Mouse (Mus musculus) brain, embryonic 14.5 days (tissue): ENCODE measurements around the gene Nln.

Experiments used
- CTCF ChIP-seq: fragments of 200-500 bp; IDR thresholded peaks from 2 replicates; pipeline ENCODE4 v1.5.1; 2012; ENCODE audit warnings: inconsistent platforms, mild to moderate bottlenecking, moderate library complexity, borderline replicate concordance; ENCODE audit not compliant: insufficient read depth, insufficient read length; ENCODE audit errors: extremely low read depth
- POLR2A ChIP-seq: fragments of 200-500 bp; IDR thresholded peaks from 2 replicates; pipeline ENCODE4 v1.6.1; 2012; ENCODE audit warnings: mild to moderate bottlenecking, inconsistent platforms, borderline replicate concordance; ENCODE audit not compliant: poor library complexity, insufficient read depth, insufficient read length, severe bottlenecking; ENCODE audit errors: extremely low read depth

DNA sequence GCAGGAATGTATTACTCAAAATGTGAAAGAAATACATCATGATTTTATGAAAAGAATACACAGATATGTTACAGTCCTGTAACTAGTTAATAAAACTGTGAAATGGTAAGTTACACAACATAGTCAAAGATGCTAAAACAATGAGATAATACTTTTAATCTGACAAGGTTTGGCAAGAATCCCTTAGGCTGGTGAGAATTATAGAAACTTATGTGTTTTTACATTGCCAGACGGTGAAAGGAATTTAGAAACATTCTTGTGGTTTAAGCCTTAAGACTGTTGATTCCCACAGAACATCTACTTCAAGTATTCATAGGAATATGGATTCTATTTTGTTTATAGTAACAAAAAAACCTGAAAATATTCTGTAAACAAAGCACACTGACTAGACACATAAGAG is 46.3 kb upstream of the Nln start:
- TF ChIP-seq POLR2A, result no peak
- TF ChIP-seq CTCF, result no peak
